Mouse (Mus musculus) erythroblast, embryonic 14.5 days (primary cell): ENCODE results near the gene Nudt9.

Experiments used
- GATA1 ChIP-seq: IDR thresholded peaks from 2 replicates; pipeline ENCODE4 v1.6.1; 2012; ENCODE audit warnings: low read length, inconsistent platforms, mixed read lengths
- TAL1 ChIP-seq: IDR thresholded peaks from 3 replicates; pipeline ENCODE4 v1.6.1; 2012; ENCODE audit warnings: low read length, inconsistent platforms, mixed read lengths

- TF ChIP-seq GATA1, result no peak
- TF ChIP-seq TAL1, result no peak
Measured at GRCm38 (mm10) chr5:104003256-104003931, 42.7 kb upstream of the Nudt9 start.
